24 mouse cellular contexts compared by ENCODE assay signal in the genomic region with DNA sequence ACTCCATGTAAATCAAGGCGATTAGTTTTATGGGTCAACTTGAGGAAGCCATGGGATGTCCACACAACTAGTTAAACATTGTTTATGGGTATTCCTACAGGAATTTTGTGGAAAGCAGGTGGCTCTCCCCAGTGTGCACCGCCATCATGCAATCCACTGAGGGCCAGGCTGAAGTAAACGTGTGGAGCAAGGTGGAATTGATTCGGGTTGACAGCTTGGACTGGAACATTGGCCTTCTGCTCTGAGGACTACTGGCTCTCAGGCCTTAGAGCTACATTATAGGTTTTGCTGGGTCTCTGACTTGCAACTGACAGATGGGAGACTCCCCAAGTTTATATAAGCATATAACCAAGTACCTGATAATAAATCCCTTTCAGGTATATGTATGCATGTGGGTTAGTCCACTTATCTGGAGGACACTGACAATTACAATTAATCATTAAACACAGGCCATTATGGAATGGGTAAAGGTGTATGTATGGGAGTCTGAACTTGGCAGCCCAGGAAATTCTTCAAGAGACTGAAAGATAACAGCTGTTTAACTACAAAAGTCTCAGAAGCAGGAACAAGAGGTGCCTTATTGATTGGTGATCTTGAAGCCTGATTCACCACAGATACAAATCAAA.
DNase-seq lines count a peak whose midpoint lies in the region; ATAC-seq and TF ChIP-seq lines count a peak whose summit lies in the region.
"Had no signal": no experiment of that assay in that cellular context is flagged by ENCODE, and none has a peak within 500 bp of the region (broad histone marks: within the 10 kb centered on the region; RNA-seq: fewer than 3 reads in every experiment).

No protein-coding gene starts in this region.

- H3K4me1 ChIP-seq in hindbrain, postnatal 0 days (ENCODE audit: insufficient read depth, low read length), result no peaks in the 10 kb centered on the region
- H3K4me1 ChIP-seq in hindbrain, embryonic 16.5 days (ENCODE audit: control insufficient read depth, insufficient read depth, low read depth, low read length), result no peaks in the 10 kb centered on the region
- H3K4me1 ChIP-seq in intestine, embryonic 14.5 days (replicated peaks; ENCODE audit: control insufficient read depth, insufficient read depth, low read length), result no peaks in the 10 kb centered on the region
- H3K4me1 ChIP-seq in intestine, postnatal 0 days (replicated peaks; ENCODE audit: control insufficient read depth, insufficient read depth, low read length), result no peaks in the 10 kb centered on the region
- H3K4me1 ChIP-seq: forebrain, embryonic 10.5 days; forebrain, embryonic 13.5 days; heart, embryonic 12.5 days; heart, embryonic 15.5 days; hindbrain, embryonic 10.5 days; hindbrain, embryonic 13.5 days had no signal

- no peak overlapping the region for H3K4me3 ChIP-seq in hindbrain, postnatal 0 days (ENCODE audit: low read length)
- no peak overlapping the region for H3K4me3 ChIP-seq in hindbrain, embryonic 16.5 days (ENCODE audit: low read length)
- H3K4me3 ChIP-seq in intestine, embryonic 14.5 days (ENCODE audit: low read depth, low read length), result no peak overlapping the region
- H3K4me3 ChIP-seq in intestine, postnatal 0 days (ENCODE audit: low read depth, low read length), result no peak overlapping the region
- H3K4me3 ChIP-seq: forebrain, embryonic 10.5 days; forebrain, embryonic 13.5 days; heart, embryonic 12.5 days; heart, embryonic 15.5 days; hindbrain, embryonic 10.5 days; hindbrain, embryonic 13.5 days had no signal

- H3K9ac ChIP-seq in hindbrain, postnatal 0 days (replicated peaks; ENCODE audit: low read length), result no peak overlapping the region
- H3K9ac ChIP-seq in hindbrain, embryonic 16.5 days (ENCODE audit: low read depth, low read length), result no peak overlapping the region
- no peak overlapping the region for H3K9ac ChIP-seq in intestine, embryonic 14.5 days (ENCODE audit: low read length)
- H3K9ac ChIP-seq in intestine, postnatal 0 days (ENCODE audit: low read depth, low read length), result no peak overlapping the region
- H3K9ac ChIP-seq: forebrain, embryonic 13.5 days; heart, embryonic 12.5 days; heart, embryonic 15.5 days; hindbrain, embryonic 13.5 days had no signal

- no peak overlapping the region for H3K4me2 ChIP-seq in hindbrain, postnatal 0 days (ENCODE audit: low read depth, low read length)
- H3K4me2 ChIP-seq in hindbrain, embryonic 16.5 days (ENCODE audit: low read length), result no peak overlapping the region
- no peak overlapping the region for H3K4me2 ChIP-seq in intestine, embryonic 14.5 days (ENCODE audit: low read length)
- no peak overlapping the region for H3K4me2 ChIP-seq in intestine, postnatal 0 days (replicated peaks; ENCODE audit: low read depth)
- H3K4me2 ChIP-seq: forebrain, embryonic 13.5 days; heart, embryonic 12.5 days; heart, embryonic 15.5 days; hindbrain, embryonic 13.5 days had no signal

- no peaks in the 10 kb centered on the region for H3K27me3 ChIP-seq in hindbrain, postnatal 0 days (ENCODE audit: insufficient read depth, low read length)
- no peaks in the 10 kb centered on the region for H3K27me3 ChIP-seq in hindbrain, embryonic 16.5 days (replicated peaks; ENCODE audit: control insufficient read depth, insufficient read depth, low read length)
- no peaks in the 10 kb centered on the region for H3K27me3 ChIP-seq in intestine, embryonic 14.5 days (replicated peaks; ENCODE audit: control insufficient read depth, insufficient read depth, low read length)
- no peaks in the 10 kb centered on the region for H3K27me3 ChIP-seq in intestine, postnatal 0 days (replicated peaks; ENCODE audit: control insufficient read depth, insufficient read depth, low read length)
- H3K27me3 ChIP-seq: forebrain, embryonic 13.5 days; heart, embryonic 12.5 days; heart, embryonic 15.5 days; hindbrain, embryonic 13.5 days had no signal

- no peaks in the 10 kb centered on the region for H3K9me3 ChIP-seq in hindbrain, postnatal 0 days (ENCODE audit: low read length)
- H3K9me3 ChIP-seq in hindbrain, embryonic 16.5 days (ENCODE audit: control insufficient read depth, low read length), result no peaks in the 10 kb centered on the region
- H3K9me3 ChIP-seq in intestine, embryonic 14.5 days (ENCODE audit: control insufficient read depth, low read length), result no peaks in the 10 kb centered on the region
- H3K9me3 ChIP-seq in intestine, postnatal 0 days (ENCODE audit: control insufficient read depth), result no peaks in the 10 kb centered on the region
- H3K9me3 ChIP-seq: forebrain, embryonic 10.5 days; forebrain, embryonic 13.5 days; heart, embryonic 12.5 days; heart, embryonic 15.5 days; hindbrain, embryonic 10.5 days; hindbrain, embryonic 13.5 days had no signal

- WGBS in hindbrain, postnatal 0 days, result 78% methylated on average over 4 of the region's 4 CpGs
- WGBS in hindbrain, embryonic 16.5 days, result 88% methylated on average over 4 of the region's 4 CpGs
- 68% methylated on average over 4 of the region's 4 CpGs for WGBS in intestine, embryonic 14.5 days
- 57% methylated on average over 4 of the region's 4 CpGs for WGBS in intestine, postnatal 0 days

- no peak overlapping the region for H3K27ac ChIP-seq in hindbrain, postnatal 0 days
- no peak overlapping the region for H3K27ac ChIP-seq in hindbrain, embryonic 16.5 days (ENCODE audit: low read depth, low read length)
- H3K27ac ChIP-seq in intestine, embryonic 14.5 days (ENCODE audit: low read depth), result no peak overlapping the region
- no peak overlapping the region for H3K27ac ChIP-seq in intestine, postnatal 0 days (ENCODE audit: low read depth, low read length)
- H3K27ac ChIP-seq: forebrain, embryonic 10.5 days; forebrain, embryonic 13.5 days; heart, embryonic 15.5 days; hindbrain, embryonic 10.5 days; hindbrain, embryonic 13.5 days had no signal

- no peak for ATAC-seq in hindbrain, postnatal 0 days
- ATAC-seq in hindbrain, embryonic 16.5 days, result no peak
- 0 out of 2 replicates have a peak, but pooled peaks have one; percentile 53 for ATAC-seq in intestine, embryonic 14.5 days (replicated peaks; ENCODE audit: low FRiP score, low TSS enrichment, low read depth)
- peak; percentile 43; the same call in 1 of the 2 replicates for ATAC-seq in intestine, postnatal 0 days
- ATAC-seq in activated CD4-positive, CD25-positive, alpha-beta regulatory T cell, adult 4 months, result no peak
- ATAC-seq: forebrain, embryonic 13.5 days; forebrain, embryonic 16.5 days had no signal

- no peak for TF ChIP-seq CTCF in hindbrain, postnatal 0 days (IDR thresholded peaks at IDR 0.05; ENCODE audit: low read depth)
- TF ChIP-seq CTCF in intestine, postnatal 0 days (IDR thresholded peaks at IDR 0.05; ENCODE audit: low read depth), result no peak

- H3K36me3 ChIP-seq in hindbrain, postnatal 0 days (ENCODE audit: insufficient read depth, low read length), result no peaks in the 10 kb centered on the region
- H3K36me3 ChIP-seq in hindbrain, embryonic 16.5 days (ENCODE audit: control insufficient read depth, insufficient read depth, low read length), result no peaks in the 10 kb centered on the region
- H3K36me3 ChIP-seq in intestine, embryonic 14.5 days (ENCODE audit: control insufficient read depth, insufficient read depth, low read length), result no peaks in the 10 kb centered on the region
- no peaks in the 10 kb centered on the region for H3K36me3 ChIP-seq in intestine, postnatal 0 days (ENCODE audit: control insufficient read depth, insufficient read depth)
- H3K36me3 ChIP-seq: forebrain, embryonic 10.5 days; heart, embryonic 12.5 days; heart, embryonic 15.5 days; hindbrain, embryonic 10.5 days; hindbrain, embryonic 13.5 days had no signal

- peak; percentile 66 to 74 for DNase-seq in cerebellum, postnatal 10 days
- no peak for DNase-seq in cerebellum, adult 9-11 months
- DNase-seq in hindbrain, postnatal 0 days (ENCODE audit: low spot score), result peak; percentile 13
- DNase-seq in intestine, embryonic 14.5 days (ENCODE audit: low spot score), result no peak
- no peak for DNase-seq in kidney, postnatal 4 days
- DNase-seq: adrenal gland, postnatal 10 days; adrenal gland, postnatal 36 days; cerebellum, adult 2 months; gastrocnemius, postnatal 10 days; gastrocnemius, postnatal 36 days; heart, adult 18-20 months; heart, postnatal 10 days; heart, postnatal 36 days; kidney, adult 18-20 months had no signal

Comparison
In these comparisons a context has a peak if more than half of its experiments do, and no peak if none do; other contexts are left out.
1. DNase-seq: peak in cerebellum, postnatal 10 days (2 of 2) and hindbrain, postnatal 0 days (single experiment); none in cerebellum, adult 9-11 months (single experiment), intestine, embryonic 14.5 days (single experiment) and kidney, postnatal 4 days (0 of 2).
2. ATAC-seq: peak in intestine, embryonic 14.5 days (single experiment) and intestine, postnatal 0 days (single experiment); none in hindbrain, postnatal 0 days (single experiment), hindbrain, embryonic 16.5 days (single experiment) and activated CD4-positive, CD25-positive, alpha-beta regulatory T cell, adult 4 months (single experiment).